Mouse (Mus musculus) brown adipose tissue, adult 24 weeks (tissue): ENCODE measurements around the gene Sbds. TPM values are rescaled to one million over a fixed set of nuclear protein-coding genes. Genes with fewer than 3 reads are reported as not detected.
"Not testable (repeated sequence)": the region's sequence is repeated elsewhere in the genome, so short reads cannot be mapped to it uniquely, and the experiment has no call there.

Experiments used
- H3K27ac ChIP-seq: fragments of 200-500 bp; replicated peaks from 2 replicates; pipeline ENCODE4 v1.5.1; 2012; ENCODE audit warnings: low read depth, mild to moderate bottlenecking, low read length
- H3K4me1 ChIP-seq: fragments of 200-500 bp; 2 replicates; pipeline ENCODE4 v1.6.1; 2012; ENCODE audit warnings: low read length, mixed read lengths; ENCODE audit not compliant: control insufficient read depth, insufficient read depth, insufficient read length
- H3K4me3 ChIP-seq: fragments of 200-500 bp; 2 replicates; pipeline ENCODE4 v1.5.1; 2012; ENCODE audit warnings: low read depth, mild to moderate bottlenecking, low read length, moderate library complexity; ENCODE audit not compliant: insufficient read depth
- polyA plus RNA-seq: library from polyadenylated mRNA; stranded (reverse); fragments of >200 nt; gene quantifications from 2 replicates; pipeline ENCODE4 v1.2.4, GENCODE M21; 2012; ENCODE audit not compliant: missing spikeins, insufficient read depth, insufficient read length

Sbds gene
- polyA plus RNA-seq, 1 experiment = 74.0 TPM

- no peaks in the 10 kb centered on the region for H3K4me1 ChIP-seq
- no peak overlapping the region for H3K27ac ChIP-seq
These were observed 17.0 kb upstream of the Sbds start for GRCm38 (mm10) chr5:130272344-130272743.

GRCm38 (mm10) chr5:130268976-130269375, 13.6 kb upstream of the Sbds start:
- Histone ChIP-seq H3K27ac (no peak overlapping the region), H3K4me3 (no peak overlapping the region), H3K4me1 (no peaks in the 10 kb centered on the region)

More at GRCm38 (mm10) chr5:130272344-130272743, 17.0 kb upstream of the Sbds start:
- H3K4me3 ChIP-seq = no peak overlapping the region

- no peak overlapping the region for H3K27ac ChIP-seq
- H3K4me3 ChIP-seq = no peak overlapping the region
- no peaks in the 10 kb centered on the region for H3K4me1 ChIP-seq
These were observed 12.0 kb upstream of the Sbds start for GRCm38 (mm10) chr5:130267316-130267715.

GRCm38 (mm10) chr5:130266651-130267050, 11.3 kb upstream of the Sbds start:
- H3K4me3 ChIP-seq = no peak overlapping the region
- no peak overlapping the region for H3K27ac ChIP-seq
- no peaks in the 10 kb centered on the region for H3K4me1 ChIP-seq

- Histone ChIP-seq H3K27ac (no peak overlapping the region), H3K4me3 (no peak overlapping the region)
These were observed 9.2 kb upstream of the Sbds start for GRCm38 (mm10) chr5:130264433-130265005.

GRCm38 (mm10) chr5:130263454-130263853, 8.1 kb upstream of the Sbds start:
- no peaks in the 10 kb centered on the region for H3K4me1 ChIP-seq
- no peak overlapping the region for H3K4me3 ChIP-seq
- H3K27ac ChIP-seq = no peak overlapping the region

More at GRCm38 (mm10) chr5:130264433-130265005, 9.2 kb upstream of the Sbds start:
- H3K4me1 ChIP-seq = no peaks in the 10 kb centered on the region

GRCm38 (mm10) chr5:130257303-130257702, 2.0 kb upstream of the Sbds start:
- 0 out of 2 replicates have a peak, but pooled peaks cover 4% of the 10 kb centered on the region for H3K4me1 ChIP-seq
- no peak overlapping the region for H3K27ac ChIP-seq
- peak overlapping the region; percentile 93 for H3K4me3 ChIP-seq

GRCm38 (mm10) chr5:130256678-130257271, 1.4 kb upstream of the Sbds start:
- Histone ChIP-seq H3K4me1 (0 out of 2 replicates have a peak, but pooled peaks cover 4% of the 10 kb centered on the region), H3K4me3 (peak overlapping the region; percentile 93), H3K27ac (0 out of 2 replicates have a peak overlapping the region, but pooled peaks have one; percentile 40)

GRCm38 (mm10) chr5:130255799-130256525, 632 bp upstream of the Sbds start:
- H3K27ac ChIP-seq, H3K4me1 ChIP-seq: not testable (repeated sequence)
- peak overlapping the region; percentile 43; the same call in 1 of the 2 replicates for H3K4me3 ChIP-seq

- H3K4me3 ChIP-seq = peak overlapping the region; percentile 88
- H3K4me1 ChIP-seq = 0 out of 2 replicates have a peak, but pooled peaks cover 4% of the 10 kb centered on the region
- H3K27ac ChIP-seq = peak overlapping the region; percentile 92
These were observed 940 bp downstream of the Sbds start for GRCm38 (mm10) chr5:130254164-130255016.

- Histone ChIP-seq H3K27ac (peak overlapping the region; percentile 17; the same call in 1 of the 2 replicates), H3K4me3 (no peak overlapping the region), H3K4me1 (no peaks in the 10 kb centered on the region)
These were observed 7.5 kb downstream of the Sbds start for GRCm38 (mm10) chr5:130247823-130248222.

- H3K4me1 ChIP-seq = no peaks in the 10 kb centered on the region
- no peak overlapping the region for H3K4me3 ChIP-seq
- no peak overlapping the region for H3K27ac ChIP-seq
These were observed 13.9 kb downstream of the Sbds start for GRCm38 (mm10) chr5:130241426-130241825.

GRCm38 (mm10) chr5:130239856-130240255, 15.5 kb downstream of the Sbds start:
- no peaks in the 10 kb centered on the region for H3K4me1 ChIP-seq
- H3K27ac ChIP-seq = no peak overlapping the region
- no peak overlapping the region for H3K4me3 ChIP-seq

GRCm38 (mm10) chr5:130239236-130239635, 16.1 kb downstream of the Sbds start:
- Histone ChIP-seq H3K4me3 (no peak overlapping the region), H3K4me1 (no peaks in the 10 kb centered on the region), H3K27ac (no peak overlapping the region)

- H3K4me1 ChIP-seq = no peaks in the 10 kb centered on the region
- H3K27ac ChIP-seq = no peak overlapping the region
- H3K4me3 ChIP-seq = no peak overlapping the region
These were observed 19.0 kb downstream of the Sbds start for GRCm38 (mm10) chr5:130236302-130236701.
